Mouse (Mus musculus): ENCODE data around the gene Ush1c.

The Ush1c gene

DNA sequence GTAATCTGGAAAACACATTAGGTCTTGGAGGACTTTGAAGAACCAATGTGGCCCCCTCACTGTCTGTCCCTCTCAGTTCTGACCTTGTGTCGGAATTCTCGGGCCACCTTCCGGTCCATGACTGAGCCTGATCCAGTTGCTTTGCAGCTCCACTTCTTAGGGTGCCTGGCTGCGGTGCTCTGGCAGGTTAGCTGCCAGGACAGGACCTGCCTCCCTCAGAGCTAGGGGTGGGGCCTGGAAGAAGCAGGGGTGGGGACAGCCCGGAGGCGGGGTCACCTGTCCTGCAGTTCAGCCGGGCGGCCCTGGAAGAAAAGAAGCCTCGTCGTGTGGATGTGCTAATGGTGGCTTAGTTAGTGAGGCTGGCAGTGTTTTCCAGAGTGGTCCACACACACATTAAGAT is at the start of gene Ush1c:
TSS of gene Ush1c (minus strand) at position 158 of the 400 bp plus-strand sequence.
- peak in 1 of 2 experiments; percentile 1 for DNase-seq (ENCODE audit: low spot score in 2 of 2)

DNA sequence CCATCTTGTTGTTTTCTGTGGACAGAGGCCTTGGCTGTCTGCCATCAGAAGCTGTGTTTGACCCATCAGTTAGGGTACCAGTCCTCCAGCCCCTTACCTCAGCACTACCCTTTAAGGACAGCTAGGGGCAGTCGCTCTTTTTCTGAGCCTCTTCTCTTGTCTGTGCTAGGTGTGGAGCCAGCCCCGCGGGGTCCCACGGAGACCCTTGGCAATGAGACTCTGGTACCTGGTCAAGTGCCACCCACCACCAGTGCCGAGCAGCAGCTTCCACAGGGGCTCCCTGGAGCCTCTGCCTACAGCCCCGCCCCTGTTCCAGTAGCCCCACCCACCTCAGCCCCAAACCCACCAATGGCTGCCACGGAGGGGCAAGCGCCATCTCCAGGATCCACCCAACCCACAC is 48.7 kb upstream of the Ush1c start:
- no peak for DNase-seq (ENCODE audit: low spot score in 2 of 2)

DNA sequence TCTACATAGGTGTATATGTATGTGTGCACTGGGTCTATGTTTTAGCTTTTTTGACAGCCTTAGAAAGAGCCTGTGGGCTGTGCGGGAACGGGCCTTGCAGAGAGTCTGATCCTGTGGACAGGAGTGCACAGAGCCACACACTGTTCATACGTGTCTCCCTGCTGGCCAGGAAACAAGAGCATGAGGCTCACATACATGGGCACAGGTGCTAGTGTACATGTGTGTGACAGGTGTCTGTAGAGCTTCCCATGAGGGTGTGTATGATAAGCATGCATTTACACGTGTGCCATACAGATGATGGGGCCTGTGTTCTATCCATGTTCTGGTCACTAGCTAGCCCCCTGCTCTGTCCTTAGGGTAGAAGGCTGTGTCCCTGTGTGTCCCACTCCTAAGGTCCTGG is 48.1 kb upstream of the Ush1c start:
- no peak for DNase-seq (ENCODE audit: low spot score in 2 of 2)

DNA sequence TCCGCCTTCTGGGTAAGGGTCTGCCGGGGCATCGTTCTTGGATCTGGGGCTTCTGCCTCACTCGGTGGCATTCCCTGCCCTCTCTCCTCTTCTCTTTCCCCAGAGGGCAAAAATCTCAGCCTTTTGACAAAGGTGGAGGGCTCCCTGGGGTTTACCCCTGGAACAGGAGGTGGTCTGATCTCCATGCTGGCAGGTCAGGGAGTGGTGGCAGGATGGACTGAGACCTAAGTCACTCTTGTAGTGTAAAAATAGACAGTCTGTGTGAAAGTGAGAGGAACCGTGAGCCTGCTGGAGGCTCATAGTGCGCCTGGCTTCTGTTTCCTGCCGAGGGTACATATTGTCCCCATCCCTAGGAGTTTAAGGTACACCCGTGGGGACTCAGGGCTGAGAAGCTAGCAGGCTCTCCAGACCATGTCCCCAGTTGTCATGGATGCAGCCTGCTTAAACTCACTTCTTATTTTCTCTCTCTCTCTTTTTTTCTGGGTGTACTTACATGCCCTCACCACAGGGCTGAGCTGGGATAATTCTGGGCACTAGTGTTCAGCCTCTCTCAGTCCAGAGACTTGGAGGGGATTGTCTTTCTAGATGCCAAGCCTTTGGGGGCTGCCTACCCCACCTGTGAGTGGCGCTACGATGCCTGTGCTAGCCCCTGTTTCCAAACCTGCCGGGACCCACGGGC is 47.0 kb upstream of the Ush1c start:
- no peak for DNase-seq (ENCODE audit: low spot score in 2 of 2)

DNA sequence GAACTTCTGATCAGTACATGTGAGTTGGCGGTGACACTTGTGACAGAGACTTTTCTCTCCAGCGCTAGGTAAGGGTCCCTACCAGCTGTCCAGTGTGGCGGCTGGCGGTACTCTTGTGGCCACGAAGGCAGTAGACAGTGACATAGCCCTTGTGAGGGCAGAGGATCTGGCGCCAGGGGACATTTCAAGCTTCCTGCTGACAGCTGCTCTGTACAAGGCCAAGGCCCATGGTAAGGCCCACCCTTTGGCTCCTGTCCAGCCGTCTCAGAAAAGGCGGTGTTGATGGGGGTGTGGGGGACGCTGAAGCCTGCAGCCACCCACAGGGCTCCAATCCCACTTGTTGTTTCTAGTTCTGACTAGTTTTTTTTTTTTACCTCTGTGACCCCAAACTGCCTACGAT is 45.4 kb upstream of the Ush1c start:
- no peak for DNase-seq (ENCODE audit: low spot score in 2 of 2)

DNA sequence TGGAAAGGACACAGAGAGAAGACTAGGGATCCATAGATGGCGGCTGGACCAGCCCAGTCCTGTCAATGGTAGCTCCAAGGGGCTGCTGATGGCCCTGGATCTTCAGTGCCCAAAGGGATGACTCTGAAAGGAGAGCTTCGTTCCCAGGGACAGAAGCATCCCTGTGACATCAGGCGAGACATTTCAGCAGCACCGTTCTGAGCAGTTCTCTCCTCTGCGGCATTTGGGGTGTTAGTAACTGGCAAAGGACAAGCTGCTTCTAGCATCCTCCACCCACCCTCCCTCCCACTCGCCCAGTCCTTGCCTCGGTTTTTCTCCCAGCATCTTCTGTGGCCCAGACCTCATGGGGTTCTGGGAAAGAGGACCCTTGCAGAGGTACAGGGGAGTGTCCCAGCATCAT is 44.0 kb upstream of the Ush1c start:
- DNase-seq (ENCODE audit: low spot score in 2 of 2): no peak

DNA sequence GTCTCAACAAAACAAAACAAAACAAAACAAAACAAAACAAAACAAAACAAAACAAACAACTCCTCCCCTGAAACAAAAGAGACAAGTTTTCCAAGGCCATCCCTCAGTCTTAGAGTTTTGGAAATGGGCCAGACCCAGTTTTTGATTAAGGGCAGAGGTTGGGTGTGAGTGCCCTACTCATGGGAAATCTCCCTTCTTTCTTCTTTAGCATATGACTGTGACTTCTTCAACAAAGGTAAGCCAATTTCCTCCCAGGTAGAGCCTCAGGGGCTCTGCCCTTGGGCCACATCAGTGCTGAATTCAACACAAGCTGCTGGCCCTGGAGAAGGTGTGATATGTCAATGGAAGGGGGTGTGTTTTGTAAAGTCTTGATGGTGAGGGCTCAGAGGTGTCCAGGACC is 42.6 kb upstream of the Ush1c start:
- DNase-seq (ENCODE audit: low spot score in 2 of 2): no peak

DNA sequence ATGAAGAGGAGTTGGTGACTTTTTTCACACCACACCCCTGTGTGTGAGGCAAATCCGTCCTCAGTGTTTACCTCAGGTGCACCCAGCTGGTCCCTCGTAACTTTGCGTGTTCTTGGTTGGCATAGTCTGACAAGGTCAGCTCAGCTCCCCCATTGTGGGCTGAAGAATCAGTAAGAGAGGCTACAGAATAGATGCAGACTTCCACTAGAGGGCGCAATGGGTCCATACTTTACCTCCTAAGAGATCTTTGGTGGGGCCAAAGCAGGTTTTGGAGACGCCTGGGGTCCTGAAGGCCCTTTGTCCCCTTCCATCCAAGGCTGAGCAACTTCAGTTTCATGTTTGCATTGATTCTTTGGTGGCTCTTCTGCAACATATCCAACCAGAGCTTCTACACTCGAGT is 41.6 kb upstream of the Ush1c start:
- peak in 1 of 2 experiments; percentile 11 for DNase-seq (ENCODE audit: low spot score in 2 of 2)

DNA sequence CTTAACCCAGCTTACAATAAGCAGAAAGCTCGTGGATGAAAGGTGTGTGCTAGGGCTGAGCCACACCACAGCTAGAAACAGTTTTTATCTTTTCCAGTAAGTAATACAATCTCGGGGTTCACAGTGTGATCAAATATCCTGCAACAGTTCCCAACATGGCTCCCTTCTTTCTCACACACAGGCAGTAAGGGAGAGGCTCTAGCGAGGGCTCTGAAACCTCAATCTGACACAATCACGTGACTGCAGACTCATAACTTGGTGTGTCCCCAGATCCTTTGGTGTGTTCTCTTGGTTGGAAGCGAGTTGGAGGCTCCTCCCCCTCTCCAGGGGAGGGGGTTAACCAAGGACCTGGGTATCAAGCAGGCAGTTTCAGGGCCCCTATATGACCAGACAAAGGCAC is 37.9 kb upstream of the Ush1c start:
- DNase-seq (ENCODE audit: low spot score in 2 of 2): no peak

DNA sequence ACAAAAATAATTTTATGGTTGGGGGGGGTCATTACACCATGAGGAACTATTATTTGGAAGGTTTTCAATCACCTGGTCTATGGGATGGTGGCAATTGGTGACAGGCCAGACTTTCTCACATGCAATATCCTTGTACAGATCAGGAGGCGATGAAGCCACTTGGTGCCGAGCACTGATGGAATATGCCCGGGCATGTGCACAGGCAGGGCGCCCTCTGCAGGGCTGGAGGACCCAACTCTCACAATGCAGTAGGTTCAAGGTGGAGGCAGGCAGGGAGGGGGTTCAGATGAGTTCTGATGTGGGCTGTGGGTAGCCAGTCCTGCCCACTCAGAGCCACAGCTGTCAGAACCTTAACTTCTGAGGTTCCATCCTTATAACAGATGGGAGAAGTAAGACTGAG is 13.5 kb upstream of the Ush1c start:
- DNase-seq (ENCODE audit: low spot score in 2 of 2): no peak

DNA sequence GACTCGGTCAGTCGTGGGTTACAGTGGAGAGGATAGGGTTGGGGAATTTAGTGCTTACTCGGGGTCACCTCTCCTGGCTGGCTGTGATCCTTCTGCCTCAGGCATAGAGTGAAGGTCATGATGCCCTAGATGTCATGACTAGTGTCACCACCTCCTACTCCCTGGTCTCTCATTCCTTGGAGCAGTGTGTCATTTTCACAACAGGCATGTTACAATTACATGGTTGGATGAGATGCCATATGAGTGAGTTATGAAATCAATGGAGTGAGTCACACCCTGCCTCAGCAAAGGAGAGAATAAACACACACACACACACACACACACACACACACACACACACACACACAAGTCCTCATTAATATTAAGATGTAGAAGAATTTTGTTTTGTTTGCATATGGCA is 9.3 kb upstream of the Ush1c start:
- no peak for DNase-seq (ENCODE audit: low spot score in 2 of 2)

DNA sequence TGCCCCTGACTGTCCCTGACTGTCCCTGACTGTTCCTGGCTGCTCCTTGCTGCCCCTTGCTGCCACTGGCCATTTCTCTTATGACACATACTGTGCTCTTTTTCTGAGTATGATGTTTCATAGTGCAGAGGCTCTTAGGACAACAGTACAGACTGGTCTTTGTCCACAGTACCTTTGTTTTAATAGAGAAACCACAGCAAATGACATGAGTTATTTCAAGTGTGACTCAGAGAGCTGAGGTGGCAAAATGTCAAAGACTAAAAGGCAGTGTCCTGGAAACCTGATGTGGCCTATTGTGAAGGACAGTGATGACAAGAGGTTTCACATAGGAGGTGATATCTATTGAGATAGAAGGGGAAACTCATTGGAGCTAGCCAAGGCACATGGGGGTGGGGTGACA is 8.6 kb upstream of the Ush1c start:
- no peak for DNase-seq (ENCODE audit: low spot score in 2 of 2)

DNA sequence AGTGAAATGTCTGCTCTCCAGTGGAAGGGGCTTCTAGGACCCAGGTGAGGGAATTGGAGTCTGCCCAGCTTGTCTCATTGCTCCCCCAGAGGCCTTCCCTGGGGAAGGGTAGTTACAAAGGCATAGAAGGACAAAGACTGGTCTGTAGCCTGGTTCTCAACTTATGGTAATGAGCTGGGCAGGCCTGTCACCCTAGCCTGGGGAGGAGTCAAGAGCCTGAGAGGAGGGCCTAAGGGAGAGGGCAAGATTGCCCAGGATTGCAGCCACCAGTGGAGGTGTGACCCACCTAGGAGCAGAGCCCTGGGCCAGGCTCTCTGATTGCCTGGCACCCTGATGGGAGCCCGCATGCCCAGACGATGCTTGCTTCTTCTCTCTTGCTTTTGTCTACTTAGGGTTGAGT is 2.4 kb upstream of the Ush1c start, which contains the start of gene Otog:
TSS of gene Otog (plus strand) at position 292 of the 400 bp plus-strand sequence.
- DNase-seq (ENCODE audit: low spot score in 2 of 2): no peak

DNA sequence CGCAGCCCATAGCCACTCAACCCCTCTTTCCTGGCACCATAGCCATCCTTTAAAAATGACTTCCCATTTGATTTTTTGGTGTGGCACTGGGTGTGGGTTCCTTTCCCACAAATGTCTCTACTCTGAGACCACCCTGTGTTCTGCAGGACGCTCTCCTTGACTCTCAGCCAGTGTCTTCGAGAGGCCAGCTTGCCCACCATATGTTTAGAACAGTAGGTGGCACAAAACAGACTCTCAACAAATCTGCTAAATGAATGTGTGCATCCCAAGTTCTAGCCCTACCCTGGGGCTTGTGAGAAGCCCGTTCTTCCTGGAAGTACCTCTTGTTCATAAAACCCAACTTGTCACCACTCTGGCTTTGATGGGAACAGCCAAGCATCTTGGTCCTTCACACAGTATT is 1.8 kb upstream of the Ush1c start:
- no peak for DNase-seq (ENCODE audit: low spot score in 2 of 2)

DNA sequence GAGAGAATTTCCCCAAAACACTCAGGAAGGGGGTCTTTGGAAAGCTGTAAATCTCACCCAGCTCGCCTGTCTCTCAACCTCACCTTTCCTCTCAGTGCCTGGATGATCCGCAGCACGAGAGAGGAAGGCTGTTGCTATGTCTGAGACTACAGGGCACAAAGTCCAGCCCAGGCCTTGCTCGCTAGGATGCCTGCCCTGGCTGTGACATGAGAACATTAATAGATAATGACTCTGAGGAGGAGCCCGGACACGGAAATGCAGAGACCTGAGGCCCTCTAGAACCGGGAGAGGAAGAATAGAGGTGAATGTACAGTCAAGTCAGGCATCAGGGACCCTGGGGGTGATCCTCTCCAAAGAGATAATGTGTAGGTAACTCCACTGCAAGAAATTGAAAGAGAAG is 1.1 kb downstream of the Ush1c start:
- no peak for DNase-seq (ENCODE audit: low spot score in 2 of 2)

DNA sequence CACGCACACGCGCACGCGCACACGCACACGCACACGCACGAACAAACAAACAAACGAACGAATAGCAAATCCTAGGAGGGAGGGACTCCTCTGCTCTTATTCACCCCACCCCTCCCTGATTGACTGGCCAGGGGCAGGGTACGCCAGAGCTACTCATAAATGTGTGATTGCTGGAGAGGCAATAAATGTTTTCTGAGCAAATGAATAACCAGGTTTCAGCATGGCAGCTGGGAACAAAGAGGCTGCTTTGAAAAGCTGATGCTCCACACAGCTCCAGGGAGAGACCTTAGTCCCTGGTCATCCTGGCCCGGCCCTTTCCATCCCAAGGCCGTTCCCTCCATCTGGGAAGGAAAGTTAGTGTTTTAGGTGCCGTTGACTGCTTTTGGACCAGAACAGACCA is 1.9 kb downstream of the Ush1c start:
- DNase-seq (ENCODE audit: low spot score in 2 of 2): no peak

DNA sequence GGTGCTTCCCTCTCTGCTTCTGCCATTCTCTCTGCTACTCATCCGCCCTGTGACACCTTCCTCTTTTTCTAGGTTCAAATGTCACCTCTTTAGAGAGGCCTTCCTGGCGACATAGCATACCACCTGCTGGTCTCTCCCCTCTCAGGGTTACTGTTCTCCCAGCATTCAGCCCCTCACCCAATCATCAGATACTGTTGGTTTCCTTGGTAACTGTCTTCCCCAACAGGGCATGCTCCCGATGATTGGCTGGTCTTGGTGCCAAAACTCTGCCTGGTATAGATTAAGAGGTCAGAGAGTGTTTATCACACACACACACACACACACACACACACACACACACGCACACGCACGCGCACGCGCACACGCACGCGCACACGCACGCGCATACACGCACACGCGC is 2.4 kb downstream of the Ush1c start:
- no peak for DNase-seq (ENCODE audit: low spot score in 2 of 2)

DNA sequence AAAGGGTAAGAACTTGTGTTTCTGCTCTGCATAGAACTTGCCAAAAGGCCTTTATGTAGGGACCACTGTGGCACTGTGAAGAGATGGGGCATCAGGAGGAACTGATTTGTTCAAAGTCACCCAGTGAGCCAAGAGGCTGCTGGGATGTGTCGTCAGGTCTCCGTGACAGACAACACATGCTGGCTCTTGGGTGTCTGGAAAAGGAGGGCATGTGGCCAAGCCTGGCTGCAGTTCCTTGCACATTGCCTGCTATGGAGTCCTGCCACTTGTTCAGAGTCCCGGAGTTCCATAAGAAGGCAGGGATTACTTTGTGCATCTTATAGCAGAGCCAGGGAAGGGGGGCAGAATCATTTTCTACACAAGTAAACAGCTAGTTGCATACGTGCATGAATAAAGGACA is 11.4 kb downstream of the Ush1c start:
- no peak for DNase-seq (ENCODE audit: low spot score in 2 of 2)

DNA sequence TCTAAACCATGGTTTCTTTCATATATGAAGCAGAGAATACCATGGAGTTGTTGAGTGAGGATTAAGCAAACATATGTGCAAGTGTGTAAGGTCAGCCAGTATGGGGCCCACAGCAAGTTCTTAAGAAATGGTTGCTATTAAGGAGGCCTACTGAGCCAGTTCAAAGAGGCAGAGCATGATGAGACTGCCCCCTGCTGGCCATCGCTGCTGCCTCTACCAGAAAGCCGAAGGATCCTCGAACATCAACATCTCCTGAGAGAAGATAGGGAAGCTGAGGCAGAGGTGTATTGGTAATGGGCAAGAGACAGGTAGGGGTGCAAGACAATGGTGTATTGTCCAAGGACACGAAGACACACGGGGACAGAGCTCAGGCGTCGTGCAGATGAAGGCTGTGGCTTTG is 12.1 kb downstream of the Ush1c start:
- DNase-seq (ENCODE audit: low spot score in 2 of 2): peak in 1 of 2 experiments; percentile 14

DNA sequence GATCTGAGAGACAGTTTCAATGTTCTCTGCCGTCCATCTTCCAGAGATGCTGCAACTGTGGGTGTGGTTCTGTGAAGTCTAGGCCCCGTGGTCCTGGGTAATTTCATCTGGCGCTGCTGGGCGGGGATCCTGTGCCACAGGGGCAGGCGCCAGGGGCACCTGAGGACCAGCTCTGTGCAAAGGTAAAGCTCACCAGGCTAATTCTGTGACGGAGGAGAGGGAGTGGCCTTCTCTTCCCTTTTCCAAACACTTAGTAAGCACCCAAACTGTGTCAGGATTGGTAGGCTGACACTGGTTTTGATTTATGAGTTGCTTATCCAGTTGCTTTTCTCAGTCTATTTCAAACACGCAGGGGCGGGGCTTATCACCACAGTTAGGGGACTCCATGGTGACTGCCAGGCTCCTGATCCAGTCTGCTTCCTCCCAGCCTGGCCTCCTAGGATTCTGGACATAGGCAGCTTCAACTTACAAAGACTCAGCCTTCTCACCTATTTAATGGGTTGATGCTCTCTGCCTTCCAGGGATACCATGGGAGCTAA is 17.6 kb downstream of the Ush1c start:
- DNase-seq (ENCODE audit: low spot score in 2 of 2): no peak

DNA sequence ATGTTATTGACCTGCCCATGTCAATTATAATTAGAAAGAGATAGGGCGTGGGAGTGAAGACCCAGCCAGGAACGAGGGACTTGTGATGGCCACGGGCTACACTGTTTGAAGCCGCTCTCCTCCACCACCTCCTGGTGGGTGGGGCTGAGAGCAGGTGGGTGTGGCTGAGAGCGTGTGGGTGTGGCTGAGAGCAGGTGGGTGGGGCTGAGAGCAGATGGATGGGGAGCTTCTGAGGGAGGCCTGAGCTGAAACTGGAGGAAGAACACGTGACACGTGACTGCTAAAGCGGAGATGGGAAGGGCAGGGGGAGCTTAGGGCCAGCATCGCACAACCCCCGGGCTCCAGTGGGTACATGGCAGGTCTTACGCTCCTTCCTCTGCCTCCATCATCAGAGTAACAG is 19.9 kb downstream of the Ush1c start:
- no peak for DNase-seq (ENCODE audit: low spot score in 2 of 2)

DNA sequence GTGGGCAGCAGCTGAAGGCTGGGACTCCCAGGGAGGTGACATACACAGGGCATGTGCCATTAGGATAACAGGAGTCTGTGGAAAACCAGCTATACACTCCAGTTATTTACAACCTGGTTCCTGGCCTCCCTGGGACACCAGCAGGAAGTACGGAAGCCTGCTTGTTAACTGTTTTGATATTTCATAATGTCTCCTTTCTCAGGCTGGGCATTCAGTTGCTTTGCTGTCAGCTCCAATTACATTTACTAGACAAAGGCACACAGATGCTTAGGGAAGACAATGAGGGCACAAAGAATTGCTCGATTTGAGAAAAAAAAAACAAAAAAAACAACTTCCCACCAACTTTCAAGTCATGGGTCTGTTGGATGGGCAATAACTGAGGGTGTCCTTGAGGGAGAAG is 21.8 kb downstream of the Ush1c start:
- DNase-seq (ENCODE audit: low spot score in 2 of 2): no peak

DNA sequence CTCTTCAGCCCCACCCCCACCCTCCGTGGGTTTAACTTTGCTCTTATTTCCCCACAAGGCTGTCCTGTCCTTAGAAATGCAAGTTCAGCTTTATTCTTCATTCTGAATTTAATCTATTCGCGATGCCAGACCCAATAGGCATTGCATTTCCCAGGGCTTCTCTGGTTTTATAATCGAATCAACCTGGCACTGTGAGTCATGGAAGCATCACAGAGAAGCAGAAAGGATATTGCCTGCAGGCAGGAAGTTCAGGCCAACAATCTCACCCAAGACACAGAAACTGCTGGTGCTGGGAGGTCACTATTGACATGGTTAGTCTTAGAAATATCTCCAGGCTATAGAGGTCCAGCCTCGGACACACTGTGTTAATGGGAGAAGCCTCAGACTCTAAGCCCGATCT is 28.0 kb downstream of the Ush1c start:
- no peak for DNase-seq (ENCODE audit: low spot score in 2 of 2)

DNA sequence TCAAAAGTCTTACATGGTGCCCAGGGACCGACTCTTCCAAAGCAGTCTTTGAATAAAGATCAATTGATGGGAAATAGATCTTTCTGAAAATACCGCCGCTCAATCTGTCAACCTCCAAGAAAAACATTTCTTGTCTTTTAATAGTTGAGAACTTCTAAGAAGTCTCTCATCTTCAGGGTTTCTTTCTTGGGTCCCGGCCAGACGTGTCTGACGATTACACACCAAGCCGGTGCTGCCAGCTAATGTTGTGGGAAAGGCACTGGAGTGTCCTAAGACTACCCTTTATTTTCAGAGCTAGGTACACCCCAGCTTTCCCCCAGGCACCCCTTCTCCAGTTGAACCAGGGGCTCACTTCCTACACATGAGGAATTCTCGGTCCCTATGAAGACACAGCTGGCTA is 30.2 kb downstream of the Ush1c start:
- DNase-seq (ENCODE audit: low spot score in 2 of 2): no peak
